Mouse (Mus musculus) intestine, embryonic 14.5 days (tissue): ENCODE data around the gene Cd28. TPM values are rescaled to one million over a fixed set of nuclear protein-coding genes. Genes with fewer than 3 reads are reported as not detected.

Experiments
- ATAC-seq: fragments of 200-750 bp; cut with Nextera tagmentation; replicated peaks from 2 replicates; pipeline ENCODE4 v1.8.0; 2017; ENCODE audit warnings: low read depth, moderate number of reproducible peaks, moderate TSS enrichment, moderate library complexity; ENCODE audit not compliant: low FRiP score, low TSS enrichment
- DNase-seq: peaks from one replicate; pipeline ENCODE4 v3.0.0-alpha.2; 2018; ENCODE audit warnings: low spot score
- H3K27ac ChIP-seq: fragments of 300-500 bp; sonication (generic); 2 replicates; pipeline ENCODE4 v1.5.1; 2014; ENCODE audit warnings: low read depth, mild to moderate bottlenecking, control low read depth
- H3K27me3 ChIP-seq: fragments of 300-500 bp; sonication (generic); replicated peaks from 2 replicates; pipeline ENCODE4 v1.6.1; 2014; ENCODE audit warnings: low read length, control low read depth; ENCODE audit not compliant: control insufficient read depth, insufficient read depth
- H3K36me3 ChIP-seq: fragments of 300-500 bp; sonication (generic); 2 replicates; pipeline ENCODE4 v1.6.1; 2014; ENCODE audit warnings: low read length, control low read depth; ENCODE audit not compliant: control insufficient read depth, insufficient read depth
- H3K4me1 ChIP-seq: fragments of 300-500 bp; sonication (generic); replicated peaks from 2 replicates; pipeline ENCODE4 v1.6.1; 2014; ENCODE audit warnings: low read length, control low read depth, mixed read lengths; ENCODE audit not compliant: control insufficient read depth, insufficient read depth
- H3K4me2 ChIP-seq: fragments of 300-500 bp; sonication (generic); 2 replicates; pipeline ENCODE4 v1.6.1; 2014; ENCODE audit warnings: low read length
- H3K4me3 ChIP-seq: fragments of 300-500 bp; sonication (generic); 2 replicates; pipeline ENCODE4 v1.5.1; 2014; ENCODE audit warnings: low read depth, low read length, control low read depth, mixed read lengths
- H3K9ac ChIP-seq: fragments of 300-500 bp; sonication (generic); 2 replicates; pipeline ENCODE4 v1.6.1; 2014; ENCODE audit warnings: mild to moderate bottlenecking, low read length
- H3K9me3 ChIP-seq: fragments of 300-500 bp; sonication (generic); 2 replicates; pipeline ENCODE4 v1.6.1; 2016; ENCODE audit warnings: low read length, control low read depth; ENCODE audit not compliant: control insufficient read depth
- WGBS: fragments of 180-500 bp; shearing (Covaris S2); extraction: QIAGEN DNeasy Blood & Tissue Kit; methylation state at CpG from one replicate; pipeline ENCODE4 v1.1.7; 2014; 5-methylcytosine and 5-hydroxymethylcytosine counted together
- polyA plus RNA-seq: library from polyadenylated mRNA; unstranded; fragments of >200 nt; fragmentation: Nextera tagmentation; extraction: Ambion mirVana; gene quantifications from 2 replicates; pipeline ENCODE4 v1.2.1, GENCODE M21; 2014

Gene Cd28
- polyA plus RNA-seq, 1 experiment from 2014 or later = 0.07 TPM

DNA sequence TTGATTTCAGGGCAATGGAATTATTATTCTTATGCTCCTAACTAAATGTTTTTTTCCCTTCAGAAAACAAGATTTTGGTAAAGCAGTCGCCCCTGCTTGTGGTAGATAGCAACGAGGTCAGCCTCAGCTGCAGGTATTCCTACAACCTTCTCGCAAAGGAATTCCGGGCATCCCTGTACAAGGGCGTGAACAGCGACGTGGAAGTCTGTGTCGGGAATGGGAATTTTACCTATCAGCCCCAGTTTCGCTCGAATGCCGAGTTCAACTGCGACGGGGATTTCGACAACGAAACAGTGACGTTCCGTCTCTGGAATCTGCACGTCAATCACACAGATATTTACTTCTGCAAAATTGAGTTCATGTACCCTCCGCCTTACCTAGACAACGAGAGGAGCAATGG, 46.3 kb downstream of the Cd28 start:
- Histone ChIP-seq H3K36me3 (no peaks in the 10 kb centered on the region), H3K4me2 (no peak overlapping the region), H3K9ac (no peak overlapping the region), H3K9me3 (no peaks in the 10 kb centered on the region), H3K4me1 (no peaks in the 10 kb centered on the region), H3K27ac (no peak overlapping the region), H3K27me3 (no peaks in the 10 kb centered on the region), H3K4me3 (no peak overlapping the region)
- DNase-seq = no peak
- WGBS = 85% methylated on average over 20 of the region's 20 CpGs
- no peak for ATAC-seq

DNA sequence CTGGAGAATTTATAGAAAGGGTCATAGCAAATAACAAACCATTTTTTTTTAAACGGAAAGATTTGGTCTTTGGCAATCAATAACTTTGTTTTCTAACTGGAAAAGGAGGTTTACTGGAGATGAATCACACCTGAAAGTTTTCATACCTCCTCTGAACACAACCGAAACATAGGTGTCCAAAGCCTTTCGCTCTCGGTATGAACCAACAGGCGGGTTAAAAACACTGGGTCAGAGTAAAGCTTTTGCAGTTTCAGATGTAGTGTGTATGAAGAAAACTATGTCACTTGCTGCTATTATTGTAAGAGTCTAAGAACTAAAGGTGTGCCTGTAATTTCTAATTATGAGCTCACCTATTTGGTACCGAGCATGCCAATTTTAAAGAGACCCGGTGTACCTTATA, 55.2 kb downstream of the Cd28 start:
- DNase-seq (no peak), ATAC-seq (no peak)
- Histone ChIP-seq H3K27ac (no peak overlapping the region), H3K4me3 (no peak overlapping the region), H3K36me3 (no peaks in the 10 kb centered on the region), H3K9me3 (no peaks in the 10 kb centered on the region), H3K4me1 (no peaks in the 10 kb centered on the region), H3K4me2 (no peak overlapping the region), H3K27me3 (no peaks in the 10 kb centered on the region), H3K9ac (no peak overlapping the region)
- WGBS = 96% methylated on average over 7 of the region's 7 CpGs

DNA sequence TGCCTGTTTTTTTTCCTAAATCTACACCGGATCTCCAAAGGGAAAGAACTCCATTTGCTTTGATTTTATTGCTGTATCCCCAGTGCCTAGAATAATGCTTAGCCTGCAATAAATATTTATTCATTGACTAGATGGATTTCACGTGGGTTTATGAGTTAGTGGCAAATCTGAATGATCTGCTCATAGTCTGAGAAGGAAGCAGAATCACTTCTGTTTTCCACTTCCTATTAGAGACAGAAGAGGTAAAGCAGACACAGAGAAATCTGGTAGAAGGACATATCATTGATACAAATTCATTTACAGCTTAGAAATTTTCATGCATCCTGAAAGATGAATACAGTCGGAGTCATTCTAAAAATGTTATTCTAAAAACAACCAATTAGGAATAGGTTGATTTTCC, 56.6 kb downstream of the Cd28 start:
- H3K27me3 ChIP-seq = no peaks in the 10 kb centered on the region
- no peak for ATAC-seq
- no peaks in the 10 kb centered on the region for H3K4me1 ChIP-seq
- no peak overlapping the region for H3K4me3 ChIP-seq
- H3K36me3 ChIP-seq = no peaks in the 10 kb centered on the region
- no peak overlapping the region for H3K4me2 ChIP-seq
- H3K27ac ChIP-seq = no peak overlapping the region
- 59% methylated on average over 3 of the region's 3 CpGs for WGBS
- no peak overlapping the region for H3K9ac ChIP-seq
- no peaks in the 10 kb centered on the region for H3K9me3 ChIP-seq
- DNase-seq = no peak

DNA sequence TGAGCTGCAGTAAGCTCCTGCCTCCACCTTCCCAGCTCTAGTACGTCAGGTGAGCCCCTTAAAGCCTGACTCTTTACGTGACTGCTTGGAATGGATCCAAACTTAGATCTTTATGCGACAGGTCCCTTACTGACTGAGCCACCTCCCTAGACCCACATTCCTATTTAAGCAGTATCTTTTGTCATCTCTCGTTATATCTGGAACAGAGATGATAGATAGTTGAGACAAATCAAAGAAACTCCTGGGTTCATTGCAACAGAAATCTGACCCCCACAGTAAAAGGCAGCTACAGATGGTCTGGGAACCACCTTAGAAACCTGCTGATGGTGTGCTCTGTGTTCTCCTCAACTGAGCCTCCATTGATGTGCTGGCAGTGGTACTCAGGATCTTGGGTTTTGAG, 59.6 kb downstream of the Cd28 start:
- DNase-seq (no peak), ATAC-seq (no peak)
- Histone ChIP-seq H3K9ac (no peak overlapping the region), H3K27ac (no peak overlapping the region), H3K4me2 (no peak overlapping the region), H3K36me3 (no peaks in the 10 kb centered on the region), H3K9me3 (no peaks in the 10 kb centered on the region), H3K4me1 (peaks cover 3% of the 10 kb centered on the region; the same call in 1 of the 2 replicates), H3K4me3 (no peak overlapping the region), H3K27me3 (no peaks in the 10 kb centered on the region)
- 91% methylated on average over 4 of the region's 4 CpGs for WGBS

DNA sequence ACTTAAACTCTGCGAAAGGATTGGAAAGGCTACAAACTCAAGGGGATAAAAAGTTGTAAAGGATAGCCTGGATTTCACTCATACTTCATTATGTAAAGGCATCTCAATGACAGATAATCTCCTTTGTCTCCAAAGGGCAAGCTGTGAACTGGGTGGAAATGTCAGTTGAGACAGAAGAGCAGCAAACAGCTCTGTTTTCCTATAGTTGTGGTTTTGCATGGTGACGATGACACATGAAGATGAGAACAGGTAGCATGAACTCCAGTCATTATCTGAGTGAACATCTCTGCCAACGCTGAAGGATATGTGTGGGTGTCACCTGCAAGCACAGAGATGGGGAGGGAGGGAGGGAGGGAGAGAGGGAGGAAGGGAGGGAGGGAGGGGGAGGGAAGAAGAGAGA, 60.3 kb downstream of the Cd28 start:
- DNase-seq = no peak
- H3K4me2 ChIP-seq = no peak overlapping the region
- no peaks in the 10 kb centered on the region for H3K36me3 ChIP-seq
- H3K4me3 ChIP-seq = no peak overlapping the region
- no peaks in the 10 kb centered on the region for H3K27me3 ChIP-seq
- no peak overlapping the region for H3K27ac ChIP-seq
- no peaks in the 10 kb centered on the region for H3K9me3 ChIP-seq
- no peak overlapping the region for H3K9ac ChIP-seq
- no peak for ATAC-seq
- WGBS = 89% methylated on average over 3 of the region's 3 CpGs
- H3K4me1 ChIP-seq = peaks cover 3% of the 10 kb centered on the region; the same call in 1 of the 2 replicates

DNA sequence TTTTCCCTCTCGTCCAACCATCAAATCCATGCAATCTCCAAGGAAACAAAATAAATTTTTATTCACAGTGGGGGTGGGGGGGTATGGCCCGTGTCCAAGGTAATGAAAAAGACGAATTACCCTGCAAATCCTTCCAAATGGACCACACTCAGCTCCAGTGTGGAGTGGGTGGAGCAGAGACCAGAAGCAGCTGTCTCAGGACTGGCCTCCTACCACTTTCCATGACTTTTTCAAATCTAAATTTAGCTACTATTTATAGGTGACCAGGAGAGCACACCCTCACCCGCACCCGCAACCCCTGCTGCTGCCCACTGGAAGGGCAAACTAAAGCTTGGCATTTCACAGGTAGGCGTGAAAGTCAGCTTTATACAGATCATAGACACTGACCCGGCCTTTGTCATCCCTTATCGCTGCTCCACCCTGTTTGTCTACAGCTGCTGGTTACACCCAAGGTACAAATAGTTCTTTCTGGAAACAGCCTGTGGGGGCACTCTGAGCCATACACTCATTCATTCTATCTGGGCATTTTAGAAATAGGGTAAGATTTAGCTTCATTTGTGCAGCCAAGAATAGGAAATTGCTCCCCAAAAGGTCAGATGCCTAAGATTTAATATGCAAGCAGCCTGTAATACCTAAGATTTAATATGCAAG, 62.0 kb downstream of the Cd28 start:
- H3K4me3 ChIP-seq = no peak overlapping the region
- H3K36me3 ChIP-seq = no peaks in the 10 kb centered on the region
- no peak overlapping the region for H3K9ac ChIP-seq
- H3K9me3 ChIP-seq = no peaks in the 10 kb centered on the region
- no peaks in the 10 kb centered on the region for H3K27me3 ChIP-seq
- peaks cover 3% of the 10 kb centered on the region; the same call in 1 of the 2 replicates for H3K4me1 ChIP-seq
- 55% methylated on average over 8 of the region's 8 CpGs for WGBS
- DNase-seq = peak; percentile 65
- ATAC-seq = no peak
- no peak overlapping the region for H3K27ac ChIP-seq
- H3K4me2 ChIP-seq = no peak overlapping the region

DNA sequence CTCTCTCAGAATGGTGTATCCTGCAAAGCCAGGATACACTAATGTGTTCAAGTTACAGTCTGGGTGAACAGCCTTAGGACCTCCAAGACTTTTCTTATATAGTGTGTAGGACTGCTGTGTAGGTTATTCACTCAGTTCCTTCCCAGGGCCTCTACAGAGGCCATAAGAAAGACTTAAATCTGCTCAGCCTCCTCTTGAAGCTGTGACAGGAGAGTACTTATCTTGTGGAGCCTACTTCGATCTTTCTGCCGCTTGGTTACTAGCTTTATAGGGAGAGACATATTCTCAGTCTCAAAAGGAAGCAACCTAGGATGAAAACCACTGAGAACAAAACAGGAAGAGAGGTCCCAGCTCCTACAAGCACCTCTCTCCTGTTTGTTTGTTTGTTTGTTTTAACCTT, 62.6 kb downstream of the Cd28 start:
- Histone ChIP-seq H3K9me3 (no peaks in the 10 kb centered on the region), H3K27ac (no peak overlapping the region), H3K4me1 (peaks cover 3% of the 10 kb centered on the region; the same call in 1 of the 2 replicates), H3K4me3 (no peak overlapping the region), H3K4me2 (no peak overlapping the region), H3K9ac (no peak overlapping the region), H3K27me3 (no peaks in the 10 kb centered on the region), H3K36me3 (no peaks in the 10 kb centered on the region)
- 84% methylated on average over 2 of the region's 2 CpGs for WGBS
- DNase-seq (no peak), ATAC-seq (no peak)

DNA sequence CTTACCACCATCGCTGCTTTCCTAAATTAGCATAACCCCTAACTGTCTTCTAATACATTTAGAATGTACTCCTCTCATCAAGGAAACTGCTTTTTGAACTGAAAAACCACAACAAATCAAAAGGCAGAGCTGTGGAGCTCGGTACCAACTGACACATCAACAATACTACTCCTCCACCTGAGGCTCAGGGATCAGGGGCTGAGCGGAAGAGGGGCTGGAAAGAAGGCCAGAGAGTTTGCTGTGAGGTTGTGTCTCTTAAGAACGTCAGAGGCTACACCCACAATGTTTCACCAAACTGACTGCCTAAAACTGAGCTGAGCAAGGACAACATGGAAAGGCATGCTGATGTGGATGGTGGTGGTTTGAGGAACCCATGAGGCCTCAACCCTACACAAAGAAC, 65.1 kb downstream of the Cd28 start:
- Histone ChIP-seq H3K9ac (no peak overlapping the region), H3K36me3 (no peaks in the 10 kb centered on the region), H3K4me1 (peaks cover 3% of the 10 kb centered on the region; the same call in 1 of the 2 replicates), H3K4me2 (no peak overlapping the region), H3K27ac (no peak overlapping the region), H3K9me3 (no peaks in the 10 kb centered on the region), H3K27me3 (no peaks in the 10 kb centered on the region), H3K4me3 (no peak overlapping the region)
- DNase-seq = no peak
- no peak for ATAC-seq
- WGBS = 75% methylated on average over 4 of the region's 4 CpGs

DNA sequence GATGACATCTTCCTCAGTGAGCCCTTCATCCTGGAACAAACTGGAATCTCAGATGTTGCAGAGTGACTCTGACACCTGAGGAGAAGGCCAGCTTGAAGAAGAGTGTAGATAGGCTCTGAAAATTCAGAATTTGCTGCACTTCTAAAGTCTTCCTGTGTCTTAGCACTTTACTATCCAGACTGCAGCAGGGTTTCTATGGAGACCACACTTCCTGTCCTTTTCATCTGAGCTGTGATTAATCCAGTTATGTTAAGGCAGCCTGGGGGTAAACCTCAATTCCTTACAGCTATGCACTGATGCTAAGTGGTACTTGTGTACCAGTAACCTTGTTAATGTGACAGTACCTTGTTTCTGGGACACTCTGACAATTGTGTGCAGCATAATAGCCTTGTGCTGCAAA, 77.1 kb downstream of the Cd28 start:
- Histone ChIP-seq H3K4me3 (no peak overlapping the region), H3K27ac (no peak overlapping the region), H3K4me1 (no peaks in the 10 kb centered on the region), H3K9me3 (no peaks in the 10 kb centered on the region), H3K27me3 (no peaks in the 10 kb centered on the region), H3K4me2 (no peak overlapping the region), H3K9ac (no peak overlapping the region), H3K36me3 (no peaks in the 10 kb centered on the region)
- DNase-seq = no peak
- no peak for ATAC-seq
